Mouse (Mus musculus) frontal cortex, adult 2 months (tissue): ENCODE measurements at regions not wholly inside any gene's neighbourhood (a gene's known extent, or its start where the extent isn't known, plus 50 kb on each side); places are given as distances from the start of the nearest gene placed in this dataset.
A peak's percentile ranks its signal among the peaks of the same experiment; 100 is the strongest.

ENCODE experiments used
- DNase-seq, 2 experiments: peaks; one replicate each; pipeline ENCODE4 v3.0.0; 2022; ENCODE audit warnings: low spot score in 1 of 2; ENCODE audit errors: extremely low spot score in 1 of 2

DNA sequence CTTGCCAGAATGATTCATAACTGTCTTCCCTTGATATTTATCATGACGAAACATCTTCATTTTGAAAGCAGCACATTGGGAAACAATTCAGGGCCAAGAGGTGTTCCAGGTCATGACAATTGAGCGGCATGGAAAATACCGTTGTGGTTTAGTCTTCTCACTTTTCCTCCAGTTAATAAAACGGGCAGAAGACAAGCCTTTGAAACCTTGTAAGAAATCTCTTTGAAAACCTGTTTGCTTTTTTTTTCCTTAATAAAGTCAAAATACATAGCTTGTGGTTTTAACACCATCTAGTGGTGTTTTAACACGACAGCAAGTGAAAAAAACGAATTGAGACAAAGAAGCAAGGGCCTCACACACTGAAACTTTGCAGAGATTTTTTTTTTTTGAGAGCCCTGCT, 1389.0 kb upstream of the Acvr2a start:
- peak in 1 of 2 experiments; percentile 53 for DNase-seq

DNA sequence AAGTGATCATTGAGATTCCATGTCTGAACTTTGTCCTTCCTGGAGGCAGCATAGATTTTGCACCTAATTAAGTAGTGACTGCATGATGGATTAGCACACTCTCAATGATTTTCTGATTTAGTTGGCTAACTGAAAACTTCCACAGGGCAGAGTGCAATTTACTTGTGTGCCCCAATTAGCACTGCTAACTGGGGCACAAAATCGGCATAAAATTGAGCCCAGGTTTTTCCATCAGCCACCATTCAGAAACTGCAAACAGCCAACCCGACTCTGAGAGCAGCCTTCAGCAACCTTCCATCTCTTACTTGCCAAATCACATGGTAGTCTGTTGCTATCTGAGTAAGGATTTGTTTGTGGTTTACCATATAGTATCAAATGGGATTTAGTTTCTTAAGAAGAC, 1384.1 kb upstream of the Acvr2a start:
- peak in 1 of 2 experiments; percentile 16 for DNase-seq

DNA sequence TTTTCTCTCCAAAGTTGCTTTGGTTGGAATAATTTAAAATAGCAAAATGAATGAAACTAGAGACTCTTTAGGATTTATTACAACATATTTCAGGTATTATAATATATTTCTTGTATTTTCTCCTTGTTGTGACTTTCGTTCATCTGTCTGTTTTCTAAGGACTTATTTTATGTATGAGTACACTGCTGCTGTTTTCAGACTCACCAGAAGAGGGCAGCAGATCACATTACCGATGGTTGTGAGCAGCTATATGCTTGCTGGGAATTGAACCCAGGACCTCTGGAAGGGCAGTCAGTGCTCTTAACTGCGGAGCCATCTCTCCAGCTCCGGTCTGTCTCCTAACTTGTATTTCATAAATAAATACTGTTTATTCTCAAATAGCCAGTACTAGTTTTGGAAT, 1347.9 kb upstream of the Acvr2a start:
- DNase-seq = peak in 1 of 2 experiments; percentile 4

DNA sequence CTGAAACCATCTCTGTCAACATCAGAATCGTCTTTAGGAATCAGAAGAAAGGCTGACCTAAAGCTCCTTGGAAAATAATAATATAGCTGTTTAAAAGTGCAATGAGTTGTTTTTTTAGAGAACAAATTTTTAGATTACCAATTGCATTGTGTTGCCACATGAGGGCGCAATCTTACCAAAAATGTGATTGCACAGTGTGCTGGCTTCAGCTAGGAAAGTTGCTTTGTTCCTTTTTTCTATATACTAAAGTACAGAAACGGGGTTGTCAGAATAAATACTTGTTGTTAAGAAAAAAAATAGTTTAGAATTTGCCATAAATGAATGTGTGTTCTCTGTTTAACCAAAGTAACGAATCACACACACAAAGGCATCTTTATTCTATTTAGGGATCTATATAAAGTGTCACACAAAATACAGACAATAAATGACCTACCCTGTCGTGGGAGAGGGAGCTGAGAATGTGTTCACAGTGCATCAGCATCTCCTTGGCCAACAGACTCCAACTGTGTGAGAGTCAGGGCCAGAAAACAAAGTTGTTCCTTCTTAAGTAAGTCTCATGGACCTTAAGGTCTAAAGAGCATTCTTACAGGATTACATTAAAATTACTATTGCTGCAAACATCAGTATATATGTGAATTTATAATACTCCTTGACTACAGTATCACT, 1321.9 kb upstream of the Acvr2a start:
- DNase-seq = peak in 1 of 2 experiments; percentile 62
